Mouse (Mus musculus) kidney, postnatal 0 days (tissue): ENCODE results near the gene Fbxo27. TPM values are rescaled to one million over a fixed set of nuclear protein-coding genes. Genes with fewer than 3 reads are reported as not detected.
A peak's percentile ranks its signal among the peaks of the same experiment; 100 is the strongest.

Experiments
- ATAC-seq: fragments of 200-750 bp; cut with Nextera tagmentation; replicated peaks from 2 replicates; pipeline ENCODE4 v1.8.0; 2017; ENCODE audit warnings: low read depth, moderate number of reproducible peaks, moderate TSS enrichment, moderate library complexity; ENCODE audit not compliant: low FRiP score
- DNase-seq: peaks from one replicate; pipeline ENCODE4 v3.0.0-alpha.2; 2016; ENCODE audit warnings: low spot score
- H3K27ac ChIP-seq: fragments of 300-500 bp; sonication (generic); 2 replicates; pipeline ENCODE4 v1.5.1; 2014; ENCODE audit warnings: mild to moderate bottlenecking
- H3K27me3 ChIP-seq: fragments of 300-500 bp; sonication (generic); 2 replicates; pipeline ENCODE4 v1.6.1; 2014; ENCODE audit warnings: low read length, mixed read lengths; ENCODE audit not compliant: insufficient read depth
- H3K36me3 ChIP-seq: fragments of 300-500 bp; sonication (generic); 2 replicates; pipeline ENCODE4 v1.6.1; 2014; ENCODE audit warnings: low read length, mixed read lengths; ENCODE audit not compliant: insufficient read depth
- H3K4me1 ChIP-seq: fragments of 300-500 bp; sonication (generic); replicated peaks from 2 replicates; pipeline ENCODE4 v1.6.1; 2014; ENCODE audit warnings: antibody characterized with exemption, low read length, mixed read lengths; ENCODE audit not compliant: insufficient read depth
- H3K4me2 ChIP-seq: fragments of 300-500 bp; sonication (generic); 2 replicates; pipeline ENCODE4 v1.6.1; 2014; ENCODE audit warnings: mild to moderate bottlenecking, low read length, moderate library complexity, mixed read lengths
- H3K4me3 ChIP-seq: fragments of 300-500 bp; sonication (generic); replicated peaks from 2 replicates; pipeline ENCODE4 v1.5.1; 2014; ENCODE audit warnings: low read depth, low read length
- H3K9ac ChIP-seq: fragments of 300-500 bp; sonication (generic); 2 replicates; pipeline ENCODE4 v1.6.1; 2014; ENCODE audit warnings: low read depth, low read length
- H3K9me3 ChIP-seq: fragments of 300-500 bp; sonication (generic); replicated peaks from 2 replicates; pipeline ENCODE4 v1.6.1; 2016; ENCODE audit warnings: low read length, inconsistent platforms, mixed read lengths
- CTCF ChIP-seq: IDR thresholded peaks from 2 replicates; pipeline ENCODE4 v1.5.1; 2016; ENCODE audit warnings: antibody characterized with exemption, low read depth, mild to moderate bottlenecking, moderate library complexity
- WGBS: fragments of 180-500 bp; shearing (Covaris S2); extraction: QIAGEN DNeasy Blood & Tissue Kit; methylation state at CpG from one replicate; pipeline ENCODE4 v1.1.7; 2014; 5-methylcytosine and 5-hydroxymethylcytosine counted together
- polyA plus RNA-seq: library from polyadenylated mRNA; unstranded; fragments of >200 nt; fragmentation: Nextera tagmentation; extraction: Ambion mirVana; gene quantifications from 2 replicates; pipeline ENCODE4 v1.2.1, GENCODE M21; 2015

Gene Fbxo27
- polyA plus RNA-seq, 1 experiment from 2014 or later, result 3.9 TPM

DNA sequence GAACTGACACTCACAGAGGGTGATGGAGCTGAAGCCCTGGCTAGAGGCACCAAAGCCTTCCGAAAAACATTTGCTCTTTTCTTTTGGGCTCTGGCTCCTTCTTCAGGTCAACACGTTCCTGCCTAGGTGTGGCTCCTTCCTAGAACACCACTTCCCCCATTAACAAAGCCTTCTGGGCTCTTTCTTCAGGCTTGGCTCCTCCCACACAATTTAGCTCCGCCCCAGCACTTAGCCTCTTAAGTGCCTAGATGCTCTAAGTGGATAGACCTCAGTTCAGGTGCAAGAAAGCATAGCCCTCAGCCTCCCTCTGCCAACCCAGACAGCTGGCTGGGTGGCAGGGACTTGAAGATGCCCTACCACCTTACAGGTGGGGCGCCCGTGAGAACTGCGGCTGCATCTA is 43.1 kb downstream of the Fbxo27 start:
- Histone ChIP-seq H3K4me2 (no peak overlapping the region), H3K36me3 (peaks cover 6% of the 10 kb centered on the region; the same call in 1 of the 2 replicates), H3K4me1 (0 out of 2 replicates have a peak, but pooled peaks cover 3% of the 10 kb centered on the region), H3K27ac (no peak overlapping the region), H3K4me3 (no peak overlapping the region), H3K9ac (no peak overlapping the region), H3K27me3 (no peaks in the 10 kb centered on the region), H3K9me3 (no peaks in the 10 kb centered on the region)
- ATAC-seq, result no peak
- no peak for DNase-seq
- no peak for TF ChIP-seq CTCF
- 86% methylated on average over 6 of the region's 6 CpGs for WGBS

DNA sequence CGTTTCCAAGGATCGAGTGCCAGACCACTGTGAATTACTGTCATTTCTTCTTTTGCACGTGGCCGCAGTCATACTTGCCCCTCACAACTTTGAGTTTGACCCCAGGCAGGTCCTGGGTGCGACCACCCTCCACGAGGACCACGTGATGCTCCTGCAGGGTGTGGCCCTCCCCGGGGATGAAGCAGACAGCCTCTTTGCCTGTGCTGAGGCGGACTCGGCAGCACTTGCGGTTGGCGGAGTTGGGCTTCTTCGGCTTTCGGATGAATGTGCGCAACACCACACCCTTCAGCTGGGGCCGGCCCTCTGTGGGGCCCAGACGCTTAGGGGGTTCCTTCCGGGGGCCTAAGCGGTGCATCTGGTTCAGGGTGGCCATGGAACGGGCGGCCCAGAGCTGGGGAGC is 47.2 kb downstream of the Fbxo27 start:
- Histone ChIP-seq H3K4me1 (0 out of 2 replicates have a peak, but pooled peaks cover 3% of the 10 kb centered on the region), H3K9ac (no peak overlapping the region), H3K27me3 (no peaks in the 10 kb centered on the region), H3K9me3 (no peaks in the 10 kb centered on the region), H3K4me3 (no peak overlapping the region), H3K27ac (no peak overlapping the region), H3K36me3 (peaks cover 7% of the 10 kb centered on the region; the same call in 1 of the 2 replicates), H3K4me2 (no peak overlapping the region)
- TF ChIP-seq CTCF, result no peak
- no peak for DNase-seq
- WGBS, result 94% methylated on average over 21 of the region's 21 CpGs
- ATAC-seq, result no peak

DNA sequence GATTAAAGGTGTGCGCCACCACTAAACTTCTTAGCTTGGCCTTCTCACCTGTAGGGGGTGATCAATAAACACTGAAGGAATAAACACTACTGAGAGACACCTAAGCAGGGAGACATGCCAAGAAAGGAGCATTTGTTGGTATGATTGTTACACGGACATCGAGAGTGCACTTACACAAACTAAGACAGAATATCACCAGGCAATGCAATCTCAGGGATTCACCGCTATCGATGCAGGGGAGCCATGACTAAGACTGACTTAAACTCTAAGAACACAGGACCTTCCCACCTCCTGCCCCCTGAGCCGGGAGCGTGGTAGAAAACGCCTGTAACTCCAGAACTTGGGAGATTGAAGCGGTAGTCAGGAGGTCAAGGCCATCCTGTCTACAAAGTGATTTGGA is 48.3 kb downstream of the Fbxo27 start:
- no peak for DNase-seq
- Histone ChIP-seq H3K4me1 (0 out of 2 replicates have a peak, but pooled peaks cover 3% of the 10 kb centered on the region), H3K4me2 (peak overlapping the region; percentile 82), H3K27me3 (no peaks in the 10 kb centered on the region), H3K9ac (peak overlapping the region; percentile 74), H3K27ac (peak overlapping the region; percentile 70), H3K36me3 (peaks cover 9% of the 10 kb centered on the region; the same call in 1 of the 2 replicates), H3K9me3 (no peaks in the 10 kb centered on the region), H3K4me3 (peak overlapping the region; percentile 74)
- no peak for TF ChIP-seq CTCF
- WGBS, result 26% methylated on average over 9 of the region's 9 CpGs
- no peak for ATAC-seq

DNA sequence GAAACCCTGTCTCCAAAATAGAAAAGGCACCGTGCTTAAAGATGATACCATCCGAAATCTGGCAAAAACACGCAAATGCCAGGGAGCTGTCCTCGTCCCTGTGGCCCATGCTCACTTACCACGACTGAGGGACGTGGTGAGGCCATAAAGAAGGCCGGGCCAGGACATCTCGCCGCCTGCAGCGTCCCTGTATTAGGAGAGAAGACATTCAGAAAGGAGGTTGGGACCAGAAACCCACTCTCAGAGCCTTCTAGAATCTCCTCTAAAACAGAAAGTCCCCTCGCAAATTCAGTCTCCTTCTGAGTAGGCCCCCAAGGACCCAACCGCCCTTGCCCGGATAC is 48.7 kb downstream of the Fbxo27 start:
- Histone ChIP-seq H3K9ac (peak overlapping the region; percentile 74), H3K36me3 (peaks cover 9% of the 10 kb centered on the region; the same call in 1 of the 2 replicates), H3K9me3 (no peaks in the 10 kb centered on the region), H3K4me1 (0 out of 2 replicates have a peak, but pooled peaks cover 3% of the 10 kb centered on the region), H3K4me2 (peak overlapping the region; percentile 82), H3K27me3 (no peaks in the 10 kb centered on the region), H3K27ac (peak overlapping the region; percentile 70), H3K4me3 (peak overlapping the region; percentile 74)
- TF ChIP-seq CTCF, result no peak
- under 1% methylated on average over 13 of the region's 13 CpGs for WGBS
- ATAC-seq, result peak; percentile 11; the same call in 1 of the 2 replicates
- no peak for DNase-seq

DNA sequence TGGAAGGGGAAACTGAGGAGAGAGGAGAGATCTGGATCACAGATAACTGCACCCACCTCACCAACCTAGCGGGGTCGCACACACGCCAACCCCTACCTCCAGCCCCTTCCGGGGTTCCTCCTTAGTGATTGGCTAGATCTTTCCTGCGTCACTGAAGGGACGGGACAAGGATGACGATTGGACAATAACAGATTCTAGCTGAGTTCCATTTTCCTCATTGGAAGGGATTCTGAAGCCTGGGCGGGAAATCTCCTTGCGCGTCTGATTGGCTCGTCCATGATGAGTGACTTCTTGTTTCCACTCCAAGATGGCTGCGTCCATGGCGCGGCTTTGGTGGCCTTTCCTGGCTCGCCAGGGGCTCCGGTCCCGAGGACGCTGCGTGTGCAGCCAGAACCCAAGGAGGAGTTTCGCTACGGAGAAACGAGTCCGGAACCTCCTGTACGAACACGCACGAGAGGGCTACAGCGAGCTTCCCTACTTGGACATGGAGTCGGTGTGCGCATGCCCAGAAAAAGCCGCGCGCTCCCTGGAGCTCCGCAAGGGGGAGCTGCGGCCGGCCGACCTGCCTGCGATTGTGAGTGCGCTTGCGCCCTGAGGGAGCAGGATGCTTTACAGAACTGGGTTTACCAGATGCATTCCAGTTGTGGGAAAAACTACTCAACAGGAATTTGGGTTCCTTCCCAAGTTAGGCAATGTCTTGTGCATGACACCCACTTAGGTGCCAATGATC is 49.2 kb downstream of the Fbxo27 start, which contains the start of the genes Mrps12 and Sars2:
Gene Mrps12 (minus strand): TSS at position 112 of the 730 bp plus-strand sequence.
Gene Sars2 (plus strand): TSS at position 284 of the 730 bp plus-strand sequence.
- Histone ChIP-seq H3K36me3 (peaks cover 13% of the 10 kb centered on the region; the same call in 1 of the 2 replicates), H3K27me3 (no peaks in the 10 kb centered on the region), H3K9ac (peak within 1 kb of the TSS; percentile 74), H3K27ac (peak within 1 kb of the TSS; percentile 85), H3K9me3 (no peaks in the 10 kb centered on the region), H3K4me3 (peak within 1 kb of the TSS; percentile 74), H3K4me2 (peak within 1 kb of the TSS; percentile 82), H3K4me1 (0 out of 2 replicates have a peak, but pooled peaks cover 3% of the 10 kb centered on the region)
- under 1% methylated on average over 39 of the region's 39 CpGs for WGBS
- DNase-seq, result peak; percentile 100
- peak; percentile 97 for ATAC-seq
- TF ChIP-seq CTCF, result peak; percentile 94

Other genes starting within 250 kb of the Fbxo27 start
- gene Lrfn1, start 240.9 kb upstream of the Fbxo27 start, polyA plus RNA-seq, result 2.1 and 2.8 TPM in 2 replicates
- gene Ifnl2, start 182.4 kb upstream of the Fbxo27 start, polyA plus RNA-seq, result not detected in 2 replicates
- gene Ifnl3, start 170.0 kb upstream of the Fbxo27 start, polyA plus RNA-seq, result not detected in 2 replicates
- 0.27 and 0.45 TPM in 2 replicates for gene Sycn, start 152.0 kb upstream of the Fbxo27 start, polyA plus RNA-seq
- 5.5 and 7.3 TPM in 2 replicates for gene Nccrp1, start 145.6 kb upstream of the Fbxo27 start, polyA plus RNA-seq
- gene Samd4b, start 94.7 kb upstream of the Fbxo27 start, polyA plus RNA-seq, result 18.4 and 19.5 TPM in 2 replicates
- gene Pak4, start 94.7 kb upstream of the Fbxo27 start, polyA plus RNA-seq, result 33.5 and 36.6 TPM in 2 replicates
- not detected in 2 replicates for gene Acp7, start 61.5 kb upstream of the Fbxo27 start, polyA plus RNA-seq
- 7.0 and 8.0 TPM in 2 replicates for gene Fbxo17, start 24.0 kb downstream of the Fbxo27 start, polyA plus RNA-seq
- 143 and 151 TPM in 2 replicates for gene Mrps12, start 49.0 kb downstream of the Fbxo27 start, polyA plus RNA-seq
- 20.2 and 21.5 TPM in 2 replicates for gene Sars2, start 49.1 kb downstream of the Fbxo27 start, polyA plus RNA-seq
- not detected in 2 replicates for gene Ccer2, start 63.3 kb downstream of the Fbxo27 start, polyA plus RNA-seq
- gene Sirt2, start 73.9 kb downstream of the Fbxo27 start, polyA plus RNA-seq, result 54.1 and 60.2 TPM in 2 replicates
- 42.2 and 43.7 TPM in 2 replicates for gene Nfkbib, start 74.7 kb downstream of the Fbxo27 start, polyA plus RNA-seq
- gene Rinl, start 96.1 kb downstream of the Fbxo27 start, polyA plus RNA-seq, result 5.2 and 6.3 TPM in 2 replicates
- gene Hnrnpl, start 115.7 kb downstream of the Fbxo27 start, polyA plus RNA-seq, result 232 TPM in 2 replicates
- 330 and 348 TPM in 2 replicates for gene Ech1, start 132.4 kb downstream of the Fbxo27 start, polyA plus RNA-seq
- gene Lgals4, start 141.0 kb downstream of the Fbxo27 start, polyA plus RNA-seq, result 10.8 and 10.9 TPM in 2 replicates
- gene Lgals7, start 171.0 kb downstream of the Fbxo27 start, polyA plus RNA-seq, result 1.3 and 1.7 TPM in 2 replicates
- 0.34 and 0.47 TPM in 2 replicates for gene Capn12, start 188.6 kb downstream of the Fbxo27 start, polyA plus RNA-seq